Mouse (Mus musculus) megakaryocyte, embryonic 14.5 days (primary cell): ENCODE data around the gene Insig1. TPM values are rescaled to one million over a fixed set of nuclear protein-coding genes. Genes with fewer than 3 reads are reported as not detected.

Source experiments
- H3K27me3 ChIP-seq: replicated peaks from 2 replicates; pipeline ENCODE3; 2012; ENCODE audit warnings: inconsistent platforms
- H3K36me3 ChIP-seq: replicated peaks from 2 replicates; pipeline ENCODE3; 2012; ENCODE audit warnings: low read length, inconsistent platforms, mixed read lengths
- H3K4me1 ChIP-seq: 2 replicates; pipeline ENCODE4 v1.6.1; 2012; ENCODE audit warnings: inconsistent platforms
- H3K4me3 ChIP-seq: replicated peaks from 2 replicates; pipeline ENCODE3; 2012; ENCODE audit warnings: moderate library complexity, mild to moderate bottlenecking, inconsistent platforms
- H3K9me3 ChIP-seq: 2 replicates; pipeline ENCODE4 v1.6.1; 2012; ENCODE audit warnings: inconsistent platforms
- FLI1 ChIP-seq: IDR thresholded peaks from 2 replicates; pipeline ENCODE4 v1.6.1; 2012; ENCODE audit warnings: low read length, inconsistent platforms, mixed read lengths
- GATA1 ChIP-seq: IDR thresholded peaks from 3 replicates; pipeline ENCODE4 v1.6.1; 2012; ENCODE audit warnings: mixed read lengths, low read length, inconsistent platforms, borderline replicate concordance
- polyA plus RNA-seq: library from polyadenylated mRNA; stranded (reverse); fragments of >175 nt; gene quantifications from 2 replicates; pipeline ENCODE4 v1.2.3, GENCODE M21; 2012; ENCODE audit warnings: low replicate concordance; ENCODE audit not compliant: insufficient read depth

The Insig1 gene
- polyA plus RNA-seq = 25.6 and 34.0 TPM in 2 replicates

DNA sequence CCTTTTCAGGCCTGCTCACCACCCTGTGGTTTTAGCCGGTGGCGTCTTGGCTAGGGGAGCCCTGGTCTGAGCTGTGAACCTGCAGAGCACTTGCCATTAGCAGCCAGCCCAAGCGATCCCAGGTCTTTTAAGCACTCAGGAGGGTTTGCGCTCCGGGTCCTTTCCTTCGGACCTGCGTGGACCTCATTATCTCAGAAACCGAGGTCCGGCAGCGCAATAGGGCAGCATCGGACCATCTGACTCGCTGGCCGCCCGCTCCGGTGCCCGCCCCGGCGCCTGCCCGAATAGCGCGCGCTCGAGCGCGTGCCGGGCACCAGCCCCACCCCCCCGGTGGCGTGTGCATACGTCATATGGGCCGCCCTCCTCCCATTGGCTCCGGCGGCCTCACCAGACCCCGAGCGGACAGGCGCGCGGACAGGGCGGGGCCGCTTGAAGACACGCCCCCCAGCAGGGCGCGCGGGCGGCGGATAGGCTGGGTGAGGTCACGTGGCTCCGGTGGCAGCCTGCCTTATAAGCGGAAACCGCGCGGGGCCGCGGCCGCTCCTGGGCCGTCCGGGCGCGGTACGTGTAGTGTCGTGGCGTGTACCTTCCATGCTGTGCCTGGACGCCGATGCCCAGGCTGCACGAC lies at the start of gene Insig1:
Gene Insig1 (plus strand): TSS at position 536 of the 628 bp plus-strand sequence.
- Histone ChIP-seq H3K4me1 (peaks cover 79% of the 10 kb centered on the region), H3K4me3 (peak within 1 kb of the TSS; percentile 100), H3K36me3 (peaks cover 38% of the 10 kb centered on the region), H3K27me3 (peaks cover 31% of the 10 kb centered on the region), H3K9me3 (peaks cover 7% of the 10 kb centered on the region; the same call in 1 of the 2 replicates)
- TF ChIP-seq FLI1 = no peak; the same call in 1 of the 2 replicates
- no peak for TF ChIP-seq GATA1

DNA sequence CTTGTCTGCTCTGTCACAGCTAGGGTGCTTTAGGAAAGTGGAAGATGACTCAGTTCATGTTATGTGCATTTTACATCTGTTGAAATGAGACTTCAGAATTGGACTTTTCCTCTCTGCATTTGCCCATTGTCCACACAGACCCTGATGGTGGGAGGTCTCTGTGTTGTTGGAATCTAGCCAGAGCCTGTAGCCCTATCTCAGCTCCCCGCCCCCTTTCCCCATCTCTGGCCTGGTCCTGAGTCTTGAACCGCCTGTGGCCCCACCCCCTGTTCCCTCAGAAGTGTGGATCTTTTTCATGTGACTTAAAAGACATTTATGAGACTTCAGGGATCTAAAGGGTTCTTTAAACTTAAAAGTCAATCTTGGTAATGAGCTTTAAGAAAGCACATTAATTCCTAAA lies 47.7 kb upstream of the Insig1 start:
- Histone ChIP-seq H3K36me3 (no peaks in the 10 kb centered on the region), H3K4me1 (peaks cover 4% of the 10 kb centered on the region), H3K27me3 (peaks cover 55% of the 10 kb centered on the region), H3K9me3 (peaks cover 36% of the 10 kb centered on the region), H3K4me3 (no peak overlapping the region)
- TF ChIP-seq GATA1 (no peak), FLI1 (no peak)

DNA sequence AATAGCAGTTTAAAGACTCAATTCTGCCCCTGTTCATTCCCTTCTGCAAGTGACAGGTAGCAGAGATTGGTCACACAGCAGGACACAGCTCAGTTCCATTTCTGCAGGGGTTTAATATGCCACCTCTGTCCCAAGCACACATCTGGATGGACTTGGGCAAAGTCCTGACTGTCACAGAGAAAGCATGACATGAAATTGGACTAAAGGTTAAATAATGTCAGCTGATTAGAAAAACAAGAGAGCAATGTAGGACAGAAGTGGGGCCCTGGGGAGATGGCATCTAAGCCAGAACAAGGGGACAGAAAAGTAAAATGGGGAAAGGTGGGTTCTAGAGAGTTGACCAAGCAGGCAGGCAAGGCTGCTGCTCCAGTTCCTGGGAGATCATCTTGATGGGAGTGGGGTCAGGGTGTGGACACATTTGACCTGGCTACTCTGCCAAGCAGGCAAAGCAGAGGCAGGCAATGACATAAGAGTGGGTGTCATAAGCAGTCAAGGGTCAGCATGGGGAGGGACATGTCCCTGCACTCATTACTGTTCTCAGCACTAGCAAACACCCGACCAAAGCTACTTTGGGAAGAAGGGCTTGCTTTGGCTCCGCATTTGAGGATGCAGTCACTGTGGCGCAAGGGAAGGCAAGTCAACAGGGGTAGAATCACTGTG lies 39.5 kb upstream of the Insig1 start:
- H3K4me3 ChIP-seq = no peak overlapping the region
- H3K4me1 ChIP-seq = peaks cover 1% of the 10 kb centered on the region
- TF ChIP-seq FLI1 = no peak
- TF ChIP-seq GATA1 = no peak
- H3K36me3 ChIP-seq = no peaks in the 10 kb centered on the region
- peaks cover 33% of the 10 kb centered on the region for H3K9me3 ChIP-seq
- H3K27me3 ChIP-seq = peaks cover 50% of the 10 kb centered on the region

DNA sequence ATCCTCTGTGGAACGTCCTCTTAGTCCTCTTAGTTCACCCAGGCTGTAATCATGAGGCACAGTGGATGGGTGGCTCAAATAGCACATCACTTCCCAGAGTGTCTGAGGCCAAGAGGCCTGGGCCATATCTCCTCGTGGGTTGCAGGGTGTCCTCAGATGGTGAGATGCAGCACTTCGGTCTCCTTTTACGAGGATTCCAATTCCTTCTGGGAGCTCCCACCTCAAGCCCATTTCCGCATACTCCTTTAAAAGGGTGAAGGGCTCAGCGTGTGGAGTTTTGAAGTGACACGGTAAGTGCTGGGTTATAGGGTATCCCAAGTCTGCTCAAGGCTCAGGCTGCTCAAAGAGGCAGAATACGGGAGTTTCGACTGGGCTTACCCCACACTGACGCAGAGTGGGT lies 38.3 kb upstream of the Insig1 start:
- H3K9me3 ChIP-seq = peaks cover 31% of the 10 kb centered on the region
- H3K4me3 ChIP-seq = no peak overlapping the region
- TF ChIP-seq GATA1 (no peak), FLI1 (no peak)
- H3K4me1 ChIP-seq = peaks cover 13% of the 10 kb centered on the region
- peaks cover 61% of the 10 kb centered on the region for H3K27me3 ChIP-seq
- no peaks in the 10 kb centered on the region for H3K36me3 ChIP-seq

DNA sequence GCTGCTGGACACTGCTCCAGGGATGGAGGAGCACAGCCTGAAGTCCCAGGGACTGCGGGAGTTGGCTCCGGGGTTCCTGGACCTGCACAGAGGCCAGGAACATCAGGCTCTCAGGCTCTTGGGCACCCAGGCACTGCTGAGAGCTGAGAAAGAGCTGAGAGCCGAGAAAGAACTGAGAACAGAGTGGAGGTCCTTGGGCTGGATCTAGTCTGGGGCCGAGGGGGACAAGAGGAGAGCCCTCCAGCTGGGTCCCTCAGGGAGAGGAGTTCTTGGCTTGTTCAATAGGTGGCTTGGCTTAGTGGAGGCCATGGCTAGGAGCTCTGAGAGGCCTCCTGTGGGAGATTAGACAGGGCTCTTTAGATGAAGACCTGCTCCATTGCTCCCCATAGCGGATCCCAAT lies 37.9 kb upstream of the Insig1 start:
- Histone ChIP-seq H3K4me1 (peaks cover 17% of the 10 kb centered on the region), H3K27me3 (peaks cover 65% of the 10 kb centered on the region), H3K4me3 (no peak overlapping the region), H3K36me3 (no peaks in the 10 kb centered on the region), H3K9me3 (peaks cover 31% of the 10 kb centered on the region)
- no peak for TF ChIP-seq GATA1
- no peak for TF ChIP-seq FLI1

GRCm38 (mm10) chr5:28033826-28034225 lies 37.3 kb upstream of the Insig1 start:
- Histone ChIP-seq H3K4me3 (no peak overlapping the region), H3K27me3 (peaks cover 69% of the 10 kb centered on the region), H3K36me3 (no peaks in the 10 kb centered on the region), H3K9me3 (peaks cover 31% of the 10 kb centered on the region), H3K4me1 (peaks cover 20% of the 10 kb centered on the region)
- TF ChIP-seq FLI1 (no peak), GATA1 (no peak)

DNA sequence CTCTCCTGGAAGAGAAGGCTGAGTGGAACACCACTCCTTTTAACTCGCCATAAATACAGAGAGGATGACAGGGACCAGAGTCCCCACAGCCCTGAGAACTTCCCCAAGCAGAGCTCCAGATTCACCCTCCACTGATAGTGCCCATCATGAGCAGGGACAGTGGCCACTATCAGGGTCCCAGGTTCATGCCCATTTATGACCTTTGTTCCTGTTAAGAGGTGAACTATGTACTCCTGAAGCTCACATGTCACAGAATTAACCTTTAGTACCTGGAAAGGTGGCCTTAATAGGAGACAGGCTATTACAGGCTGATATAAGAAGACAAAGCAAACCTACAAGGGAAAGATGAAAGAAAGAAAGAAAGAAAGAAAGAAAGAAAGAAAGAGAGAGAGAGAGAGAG lies 35.2 kb upstream of the Insig1 start:
- TF ChIP-seq GATA1 = no peak
- TF ChIP-seq FLI1 = no peak
- H3K4me3 ChIP-seq = no peak overlapping the region
- peaks cover 86% of the 10 kb centered on the region for H3K27me3 ChIP-seq
- peaks cover 26% of the 10 kb centered on the region for H3K9me3 ChIP-seq
- H3K36me3 ChIP-seq = no peaks in the 10 kb centered on the region
- peaks cover 23% of the 10 kb centered on the region for H3K4me1 ChIP-seq

- Histone ChIP-seq H3K36me3 (no peaks in the 10 kb centered on the region), H3K27me3 (peaks cover 89% of the 10 kb centered on the region), H3K4me1 (peaks cover 23% of the 10 kb centered on the region), H3K4me3 (no peak overlapping the region), H3K9me3 (peaks cover 26% of the 10 kb centered on the region)
- no peak for TF ChIP-seq GATA1
- TF ChIP-seq FLI1 = no peak
Observed at GRCm38 (mm10) chr5:28036518-28036917, 34.6 kb upstream of the Insig1 start.

DNA sequence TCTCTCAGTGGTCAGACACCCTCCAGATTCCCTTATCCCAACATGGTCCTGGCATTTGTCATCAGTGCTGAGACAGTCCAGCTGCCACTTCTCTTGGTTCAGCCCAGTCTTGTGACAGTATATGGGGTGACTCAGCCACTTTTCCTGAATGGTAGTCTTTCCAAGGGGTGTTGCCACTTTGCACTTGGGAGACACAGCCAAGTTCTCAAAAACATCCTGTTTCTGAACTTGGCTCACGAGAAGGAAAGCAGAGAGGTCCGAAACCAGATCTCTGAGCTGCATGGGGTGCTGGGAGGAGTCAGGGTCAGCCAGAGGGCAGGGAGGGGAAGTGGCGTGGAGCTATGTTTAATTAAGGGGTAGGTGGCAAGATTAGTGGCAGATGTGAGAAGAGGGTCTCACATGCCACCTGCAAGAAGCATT lies 34.0 kb upstream of the Insig1 start:
- Histone ChIP-seq H3K4me1 (peaks cover 23% of the 10 kb centered on the region), H3K27me3 (peaks cover 89% of the 10 kb centered on the region), H3K4me3 (peak overlapping the region; percentile 51), H3K9me3 (peaks cover 21% of the 10 kb centered on the region), H3K36me3 (no peaks in the 10 kb centered on the region)
- TF ChIP-seq GATA1 = no peak
- no peak for TF ChIP-seq FLI1

DNA sequence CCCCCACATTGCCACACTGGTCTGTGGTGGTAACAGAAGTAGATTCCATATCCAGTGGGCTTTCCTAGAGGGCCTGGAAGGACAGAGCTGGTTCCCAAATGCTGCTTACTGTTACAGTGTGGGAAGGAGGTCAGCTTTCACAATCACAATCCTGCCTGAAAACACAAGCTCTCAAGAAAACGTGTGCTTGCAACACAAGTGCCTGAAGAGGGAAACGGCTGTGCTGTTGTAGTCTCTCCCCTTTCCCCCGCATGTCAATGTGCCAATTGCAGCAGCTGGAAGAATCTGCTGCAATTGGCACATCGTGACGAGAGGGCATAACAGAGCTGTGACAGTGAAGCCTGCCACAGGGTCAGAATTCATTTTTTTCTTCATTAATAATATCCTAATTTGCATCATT lies 33.5 kb upstream of the Insig1 start:
- Histone ChIP-seq H3K4me3 (no peak overlapping the region), H3K36me3 (no peaks in the 10 kb centered on the region), H3K27me3 (peaks cover 89% of the 10 kb centered on the region), H3K4me1 (peaks cover 23% of the 10 kb centered on the region), H3K9me3 (peaks cover 18% of the 10 kb centered on the region)
- no peak for TF ChIP-seq FLI1
- no peak for TF ChIP-seq GATA1

DNA sequence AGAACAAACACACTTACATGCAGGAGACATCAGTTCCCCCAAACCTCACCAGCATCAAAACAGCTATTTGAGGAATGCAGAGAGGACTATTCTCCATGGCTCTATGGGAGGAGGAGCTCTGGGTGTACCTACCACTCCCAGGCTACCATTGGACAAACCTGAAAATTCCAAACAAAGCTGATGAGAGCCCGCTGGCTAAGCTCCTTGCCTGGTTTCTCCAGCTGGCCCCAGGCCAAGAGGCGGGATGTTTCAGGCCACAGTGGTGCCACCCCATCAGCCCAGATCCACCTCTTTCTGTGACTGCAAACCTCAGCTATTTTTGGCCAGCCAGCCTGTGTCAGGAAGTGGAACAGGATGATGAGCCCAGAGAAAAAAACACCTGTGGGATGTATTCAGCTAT lies 33.0 kb upstream of the Insig1 start:
- Histone ChIP-seq H3K27me3 (peaks cover 89% of the 10 kb centered on the region), H3K36me3 (no peaks in the 10 kb centered on the region), H3K4me1 (peaks cover 23% of the 10 kb centered on the region), H3K4me3 (no peak overlapping the region), H3K9me3 (peaks cover 14% of the 10 kb centered on the region)
- no peak for TF ChIP-seq FLI1
- no peak for TF ChIP-seq GATA1
